Mouse (Mus musculus) fibroblast of lung, adult 2 months (primary cell): ENCODE measurements around the gene Sfxn5.

Experiments
- DNase-seq: peaks from one replicate; pipeline ENCODE4 v3.0.0-alpha.2; 2011; ENCODE audit warnings: low read depth

Gene Sfxn5

GRCm38 (mm10) chr6:85288193-85288857, 44.9 kb downstream of the Sfxn5 start:
- no peak for DNase-seq

- no peak for DNase-seq
Measured at GRCm38 (mm10) chr6:85286283-85287047, 46.8 kb downstream of the Sfxn5 start.

- DNase-seq: no peak
Measured at GRCm38 (mm10) chr6:85280871-85281270, 52.4 kb downstream of the Sfxn5 start.

GRCm38 (mm10) chr6:85276571-85276970, 56.7 kb downstream of the Sfxn5 start:
- no peak for DNase-seq

- DNase-seq: peak; percentile 24
Measured at GRCm38 (mm10) chr6:85272436-85272835, 60.8 kb downstream of the Sfxn5 start.

- DNase-seq: no peak
Measured at GRCm38 (mm10) chr6:85266060-85266459, 67.2 kb downstream of the Sfxn5 start.

GRCm38 (mm10) chr6:85264982-85265518, 68.2 kb downstream of the Sfxn5 start:
- DNase-seq: no peak

GRCm38 (mm10) chr6:85262865-85263515, 70.2 kb downstream of the Sfxn5 start:
- peak; percentile 23 for DNase-seq

- no peak for DNase-seq
Measured at GRCm38 (mm10) chr6:85259094-85259630, 74.1 kb downstream of the Sfxn5 start.

GRCm38 (mm10) chr6:85255578-85255977, 77.6 kb downstream of the Sfxn5 start:
- no peak for DNase-seq

- no peak for DNase-seq
Measured at GRCm38 (mm10) chr6:85253994-85254541, 79.2 kb downstream of the Sfxn5 start.

GRCm38 (mm10) chr6:85253275-85253674, 79.9 kb downstream of the Sfxn5 start:
- DNase-seq: no peak

- DNase-seq: no peak
Measured at GRCm38 (mm10) chr6:85252251-85253058, 80.8 kb downstream of the Sfxn5 start.

GRCm38 (mm10) chr6:85250811-85251241, 82.4 kb downstream of the Sfxn5 start:
- DNase-seq: no peak

- no peak for DNase-seq
Measured at GRCm38 (mm10) chr6:85249821-85250220, 83.4 kb downstream of the Sfxn5 start.

- DNase-seq: peak; percentile 36
Measured at GRCm38 (mm10) chr6:85239044-85239489, 94.2 kb downstream of the Sfxn5 start.

- DNase-seq: no peak
Measured at GRCm38 (mm10) chr6:85237595-85238337, 95.5 kb downstream of the Sfxn5 start.

GRCm38 (mm10) chr6:85237001-85237400, 96.2 kb downstream of the Sfxn5 start:
- no peak for DNase-seq

- no peak for DNase-seq
Measured at GRCm38 (mm10) chr6:85234796-85235195, 98.4 kb downstream of the Sfxn5 start.

- no peak for DNase-seq
Measured at GRCm38 (mm10) chr6:85232836-85233623, 100.2 kb downstream of the Sfxn5 start.
